Mouse (Mus musculus) limb, embryonic 12.5 days (tissue): Measurements from ENCODE around the gene Olfr801. TPM values are rescaled to one million over a fixed set of nuclear protein-coding genes. Genes with fewer than 3 reads are reported as not detected.

ENCODE experiments used
- ATAC-seq: fragments of 200-750 bp; cut with Nextera tagmentation; 2 replicates; pipeline ENCODE4 v1.8.0; 2017; ENCODE audit warnings: low read depth, moderate TSS enrichment; ENCODE audit not compliant: insufficient number of reproducible peaks, insufficient read depth, low FRiP score, low TSS enrichment
- H3K27ac ChIP-seq: fragments of 300-500 bp; sonication (generic); 2 replicates; pipeline ENCODE4 v1.5.1; 2016; ENCODE audit warnings: mild to moderate bottlenecking, moderate library complexity
- H3K27me3 ChIP-seq: fragments of 300-500 bp; sonication (generic); 2 replicates; pipeline ENCODE4 v1.6.1; 2016; ENCODE audit warnings: mild to moderate bottlenecking, moderate library complexity
- H3K36me3 ChIP-seq: fragments of 300-500 bp; sonication (generic); 2 replicates; pipeline ENCODE4 v1.6.1; 2016; ENCODE audit warnings: mild to moderate bottlenecking, moderate library complexity
- H3K4me1 ChIP-seq: fragments of 300-500 bp; sonication (generic); replicated peaks from 2 replicates; pipeline ENCODE4 v1.6.1; 2016
- H3K4me2 ChIP-seq: fragments of 300-500 bp; sonication (generic); 2 replicates; pipeline ENCODE4 v1.6.1; 2016; ENCODE audit warnings: mild to moderate bottlenecking, moderate library complexity
- H3K4me3 ChIP-seq: fragments of 300-500 bp; sonication (generic); replicated peaks from 2 replicates; pipeline ENCODE4 v1.5.1; 2016; ENCODE audit warnings: mild to moderate bottlenecking
- H3K9ac ChIP-seq: fragments of 300-500 bp; sonication (generic); replicated peaks from 2 replicates; pipeline ENCODE4 v1.6.1; 2016; ENCODE audit warnings: mild to moderate bottlenecking, moderate library complexity
- H3K9me3 ChIP-seq: fragments of 300-500 bp; sonication (generic); 2 replicates; pipeline ENCODE4 v1.6.1; 2016; ENCODE audit warnings: mild to moderate bottlenecking, moderate library complexity
- WGBS: fragments of 180-500 bp; shearing (Covaris S2); methylation state at CpG from one replicate; pipeline ENCODE4 v1.1.7; 2016; 5-methylcytosine and 5-hydroxymethylcytosine counted together
- polyA plus RNA-seq: library from polyadenylated mRNA; unstranded; fragments of >200 nt; fragmentation: Nextera tagmentation; extraction: Ambion mirVana; gene quantifications from 2 replicates; pipeline ENCODE4 v1.2.1, GENCODE M21; 2016

Gene Olfr801
- polyA plus RNA-seq: not detected in 2 replicates

DNA sequence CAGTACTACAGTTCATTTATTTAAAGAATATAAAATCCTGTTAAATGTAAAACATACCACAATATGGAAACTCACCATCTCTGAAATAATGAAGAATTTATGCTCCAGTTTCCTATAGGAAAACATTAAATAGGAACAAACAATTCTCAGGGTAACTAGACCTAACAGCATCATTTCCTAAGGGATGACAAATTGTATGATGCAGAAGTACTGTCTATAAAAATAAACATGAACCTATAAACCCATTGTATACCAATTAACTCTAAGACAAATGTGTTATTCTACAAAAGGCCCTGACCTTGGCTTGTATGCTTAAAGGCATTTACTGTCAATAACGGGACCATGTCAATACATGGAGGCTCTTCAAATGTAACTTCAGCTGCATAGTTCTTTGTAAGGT, at the start of gene Olfr801:
Gene Olfr801, minus strand, starts transcription at position 101 of the 400 bp plus-strand sequence.
- Histone ChIP-seq H3K27me3 (no peaks in the 10 kb centered on the region), H3K9ac (no peak within 1 kb of the TSS), H3K27ac (no peak within 1 kb of the TSS), H3K4me3 (no peak within 1 kb of the TSS), H3K36me3 (no peaks in the 10 kb centered on the region), H3K9me3 (no peaks in the 10 kb centered on the region), H3K4me1 (no peaks in the 10 kb centered on the region), H3K4me2 (no peak within 1 kb of the TSS)
- WGBS: 85% methylated on average over 1 of the region's 1 CpGs
- no peak for ATAC-seq

DNA sequence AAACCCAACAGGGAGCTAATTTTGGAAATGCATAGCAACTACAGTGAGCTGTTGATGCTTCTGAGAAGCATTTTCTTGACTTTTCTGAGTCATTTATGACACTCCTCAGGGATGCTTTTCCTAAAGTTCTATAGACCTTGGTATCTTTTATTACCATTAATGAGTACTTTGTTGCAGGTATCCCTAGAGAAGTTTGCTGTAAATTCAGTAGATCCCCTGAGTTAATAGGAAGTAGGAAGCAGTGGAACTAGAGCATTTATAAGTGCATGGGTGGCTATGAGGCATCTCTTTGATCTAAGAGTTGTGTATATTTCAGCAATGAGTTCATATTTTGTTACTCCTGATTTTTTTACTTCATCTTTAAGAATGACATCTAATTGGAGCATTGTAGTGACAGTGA, 29.2 kb upstream of the Olfr801 start, which contains the start of gene Olfr804:
Gene Olfr804, plus strand, starts transcription at position 301 of the 400 bp plus-strand sequence.
- Histone ChIP-seq H3K9ac (no peak within 1 kb of the TSS), H3K4me2 (no peak within 1 kb of the TSS)
- no peak for ATAC-seq

DNA sequence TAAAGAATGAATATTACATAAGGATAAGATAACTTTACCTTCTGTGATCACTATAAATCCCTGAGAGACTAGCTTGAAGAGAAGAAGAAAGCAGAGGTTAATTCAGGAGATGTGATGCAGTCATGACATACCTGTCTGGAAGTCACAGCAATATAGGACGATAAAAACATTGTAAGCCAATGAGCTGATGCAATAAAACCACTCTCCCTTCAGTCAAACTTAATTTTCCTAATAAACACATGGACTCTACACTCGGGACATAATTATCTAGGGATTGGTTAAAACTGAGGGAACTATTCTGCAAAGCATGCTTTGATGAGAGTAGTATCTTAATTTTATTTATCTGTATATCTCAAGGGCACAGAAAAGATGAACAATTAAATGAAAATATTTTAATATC, 20.5 kb upstream of the Olfr801 start, which contains the start of gene Olfr803:
Gene Olfr803, minus strand, starts transcription at position 101 of the 400 bp plus-strand sequence.
- WGBS: 77% methylated on average over 2 of the region's 2 CpGs
- Histone ChIP-seq H3K9me3 (no peaks in the 10 kb centered on the region), H3K4me3 (no peak within 1 kb of the TSS), H3K4me1 (no peaks in the 10 kb centered on the region), H3K4me2 (no peak within 1 kb of the TSS), H3K27ac (no peak within 1 kb of the TSS), H3K9ac (no peak within 1 kb of the TSS), H3K27me3 (no peaks in the 10 kb centered on the region), H3K36me3 (no peaks in the 10 kb centered on the region)
- ATAC-seq: no peak

More for the DNA sequence above, 29.2 kb upstream of the Olfr801 start, which contains the start of gene Olfr804:
- no peaks in the 10 kb centered on the region for H3K27me3 ChIP-seq
- H3K36me3 ChIP-seq: no peaks in the 10 kb centered on the region
- no peaks in the 10 kb centered on the region for H3K9me3 ChIP-seq
- H3K27ac ChIP-seq: no peak within 1 kb of the TSS
- no peaks in the 10 kb centered on the region for H3K4me1 ChIP-seq
- H3K4me3 ChIP-seq: no peak within 1 kb of the TSS

DNA sequence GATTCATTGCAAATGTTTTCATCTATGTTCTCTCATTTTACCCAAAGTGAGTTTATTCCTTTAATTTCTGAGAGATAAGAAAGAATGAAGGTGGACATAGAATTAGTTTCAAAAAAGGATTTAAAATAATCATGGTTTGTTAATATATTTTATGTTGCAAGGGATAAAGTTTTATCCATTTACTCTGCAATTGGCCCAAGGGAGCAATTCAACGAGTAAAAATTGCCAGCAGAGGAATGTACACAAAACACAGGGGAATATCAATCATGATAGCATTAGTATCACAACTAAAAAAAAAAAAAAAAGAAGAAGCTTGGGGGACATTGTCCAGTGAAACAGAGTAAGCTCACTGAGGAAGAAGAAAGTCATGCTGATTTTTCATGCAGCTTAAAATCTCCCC, 14.4 kb upstream of the Olfr801 start, which contains the start of gene Olfr802:
Gene Olfr802, minus strand, starts transcription at position 101 of the 400 bp plus-strand sequence.
- Histone ChIP-seq H3K27ac (no peak within 1 kb of the TSS), H3K36me3 (no peaks in the 10 kb centered on the region), H3K27me3 (no peaks in the 10 kb centered on the region), H3K9ac (no peak within 1 kb of the TSS), H3K4me2 (no peak within 1 kb of the TSS), H3K4me3 (no peak within 1 kb of the TSS), H3K9me3 (no peaks in the 10 kb centered on the region), H3K4me1 (no peaks in the 10 kb centered on the region)
- 65% methylated on average over 1 of the region's 1 CpGs for WGBS
- ATAC-seq: no peak

DNA sequence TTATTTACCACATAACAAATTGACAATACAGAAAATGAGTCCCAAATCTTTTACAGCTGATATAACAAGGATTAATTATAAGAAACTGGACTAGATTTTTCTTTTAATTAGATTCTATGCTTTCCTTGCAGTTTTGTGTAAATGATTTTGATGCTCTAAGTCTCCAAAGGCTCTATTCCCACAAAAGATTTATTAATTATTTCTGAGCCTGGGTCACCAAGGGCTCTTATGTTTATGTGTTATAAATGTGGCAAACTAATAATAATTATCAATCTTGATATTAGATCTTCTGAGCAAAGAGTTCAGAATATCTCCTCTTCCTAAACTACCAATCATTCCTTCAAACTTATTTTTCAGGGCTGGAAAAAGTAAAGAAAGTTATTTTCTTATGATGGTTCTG, 16.3 kb downstream of the Olfr801 start, which contains the start of gene Olfr800:
Gene Olfr800, plus strand, starts transcription at position 301 of the 400 bp plus-strand sequence.
- Histone ChIP-seq H3K36me3 (no peaks in the 10 kb centered on the region), H3K27me3 (no peaks in the 10 kb centered on the region), H3K4me2 (no peak within 1 kb of the TSS), H3K9me3 (no peaks in the 10 kb centered on the region), H3K4me3 (no peak within 1 kb of the TSS), H3K9ac (no peak within 1 kb of the TSS), H3K27ac (no peak within 1 kb of the TSS), H3K4me1 (no peaks in the 10 kb centered on the region)
- no peak for ATAC-seq

DNA sequence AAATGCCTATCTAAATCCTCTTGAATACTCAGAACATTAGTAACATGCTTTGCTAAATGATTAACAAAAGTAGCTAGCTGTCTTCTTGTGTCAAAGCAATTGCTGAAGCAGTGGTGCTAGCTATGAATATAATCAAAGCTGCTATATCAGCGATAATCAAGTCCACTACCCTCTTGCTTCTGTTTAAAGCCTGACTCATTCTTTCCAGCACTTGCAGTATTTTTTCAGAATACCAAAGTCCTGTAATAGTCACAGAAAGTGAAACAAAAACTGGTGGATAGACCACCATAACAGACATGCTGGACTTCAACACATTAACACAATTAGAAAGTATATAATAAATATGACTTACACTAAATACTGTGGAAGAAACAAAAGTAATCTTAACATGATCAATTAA, 21.9 kb downstream of the Olfr801 start:
- H3K4me1 ChIP-seq: no peaks in the 10 kb centered on the region
- ATAC-seq: no peak
- WGBS: 84% methylated on average over 1 of the region's 1 CpGs
- no peaks in the 10 kb centered on the region for H3K36me3 ChIP-seq
- H3K4me2 ChIP-seq: no peak overlapping the region
- no peak overlapping the region for H3K4me3 ChIP-seq
- no peaks in the 10 kb centered on the region for H3K9me3 ChIP-seq
- no peak overlapping the region for H3K9ac ChIP-seq
- H3K27ac ChIP-seq: no peak overlapping the region
- no peaks in the 10 kb centered on the region for H3K27me3 ChIP-seq

DNA sequence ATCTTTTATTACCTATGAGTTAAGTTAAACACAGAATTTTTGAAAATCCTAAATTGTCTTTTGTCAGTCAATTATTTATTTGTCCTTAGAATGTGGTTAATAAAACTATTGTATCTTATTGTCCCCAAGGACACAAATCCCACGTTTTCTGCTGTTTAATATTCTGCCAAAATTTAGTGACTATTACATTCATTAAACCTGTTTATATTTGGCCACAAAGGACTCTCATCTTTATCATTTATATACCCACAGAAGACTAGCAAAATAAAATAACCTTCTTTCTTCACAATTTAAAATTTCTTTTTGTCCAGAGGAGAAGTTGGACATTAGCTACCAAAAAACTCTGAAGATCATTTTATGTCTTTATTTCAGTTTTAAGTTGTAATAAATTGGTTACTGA, 36.5 kb downstream of the Olfr801 start, which contains the start of gene Olfr799:
Gene Olfr799, plus strand, starts transcription at position 301 of the 400 bp plus-strand sequence.
- Histone ChIP-seq H3K9me3 (no peaks in the 10 kb centered on the region), H3K4me3 (no peak within 1 kb of the TSS), H3K4me2 (no peak within 1 kb of the TSS), H3K36me3 (no peaks in the 10 kb centered on the region), H3K9ac (no peak within 1 kb of the TSS), H3K4me1 (no peaks in the 10 kb centered on the region), H3K27me3 (no peaks in the 10 kb centered on the region), H3K27ac (no peak within 1 kb of the TSS)
- no peak for ATAC-seq
- 24% methylated on average over 1 of the region's 1 CpGs for WGBS

DNA sequence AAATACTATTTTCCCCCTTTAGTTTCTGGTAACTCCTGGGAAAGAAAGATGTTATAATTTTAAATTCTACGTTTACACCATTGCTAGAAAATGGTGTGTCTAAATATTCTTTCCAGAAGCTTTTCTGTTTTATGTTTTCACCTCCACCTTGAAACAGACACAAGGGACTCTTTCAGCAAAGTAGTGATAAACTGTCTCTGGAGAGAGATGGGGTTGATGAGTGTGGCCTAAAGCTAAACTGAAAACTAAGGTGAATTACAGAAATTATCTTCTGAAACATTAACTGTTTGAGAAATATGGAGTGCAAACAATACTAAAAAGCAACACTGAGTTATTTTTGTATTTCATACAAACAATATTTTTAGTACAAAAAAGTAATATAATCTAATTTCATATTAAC, 45.8 kb downstream of the Olfr801 start, which contains the start of gene Olfr798:
Gene Olfr798, minus strand, starts transcription at position 101 of the 400 bp plus-strand sequence.
- Histone ChIP-seq H3K9ac (no peak within 1 kb of the TSS), H3K9me3 (no peaks in the 10 kb centered on the region), H3K4me1 (no peaks in the 10 kb centered on the region), H3K4me3 (no peak within 1 kb of the TSS), H3K27ac (no peak within 1 kb of the TSS), H3K27me3 (no peaks in the 10 kb centered on the region), H3K4me2 (no peak within 1 kb of the TSS), H3K36me3 (no peaks in the 10 kb centered on the region)
- WGBS: 80% methylated on average over 1 of the region's 1 CpGs
- ATAC-seq: no peak

DNA sequence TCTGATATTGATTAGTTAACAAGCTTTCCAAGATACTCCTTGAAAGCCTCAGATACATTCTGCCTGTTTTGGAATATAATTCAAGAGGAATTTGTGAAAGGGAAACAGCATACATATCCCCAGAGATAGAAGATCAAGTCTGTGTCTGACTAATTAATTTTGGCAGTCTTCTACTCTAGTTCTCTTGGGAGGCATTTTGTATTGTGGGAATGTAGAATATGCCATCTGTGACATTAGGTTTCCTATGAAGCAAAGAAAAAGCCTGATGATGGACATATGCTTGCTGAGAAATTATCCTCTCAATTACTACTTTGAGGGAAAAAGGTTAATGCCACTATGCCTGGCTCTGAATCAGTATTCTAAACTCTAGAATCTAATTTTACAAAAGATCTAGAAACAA, 50.4 kb downstream of the Olfr801 start:
- H3K4me2 ChIP-seq: no peak overlapping the region
- H3K9ac ChIP-seq: no peak overlapping the region
- no peak overlapping the region for H3K4me3 ChIP-seq
- no peak for ATAC-seq
- H3K27me3 ChIP-seq: no peaks in the 10 kb centered on the region
- H3K36me3 ChIP-seq: no peaks in the 10 kb centered on the region
- H3K4me1 ChIP-seq: no peaks in the 10 kb centered on the region
- H3K9me3 ChIP-seq: no peaks in the 10 kb centered on the region
- no peak overlapping the region for H3K27ac ChIP-seq

DNA sequence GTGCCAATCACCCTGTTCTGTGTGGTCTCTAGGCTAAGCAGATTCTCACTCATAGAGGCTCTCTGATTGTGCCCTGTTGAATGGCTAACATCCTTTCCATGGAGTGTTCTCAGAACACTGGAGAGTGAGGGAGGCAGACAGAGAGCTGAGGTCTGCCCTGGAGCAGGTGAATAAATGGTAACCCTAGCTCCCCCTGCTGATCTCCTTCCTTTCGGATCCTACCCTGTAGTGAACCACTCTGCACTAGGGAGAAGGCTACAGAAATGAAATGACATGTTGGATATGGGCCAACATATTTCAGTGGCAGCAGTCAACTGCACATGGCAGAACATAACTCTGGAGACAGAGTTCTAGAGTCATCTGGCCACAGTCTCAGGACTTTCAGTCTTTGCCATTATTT, 51.9 kb downstream of the Olfr801 start:
- no peaks in the 10 kb centered on the region for H3K36me3 ChIP-seq
- H3K27me3 ChIP-seq: no peaks in the 10 kb centered on the region
- no peaks in the 10 kb centered on the region for H3K4me1 ChIP-seq
- no peak overlapping the region for H3K9ac ChIP-seq
- no peak overlapping the region for H3K4me2 ChIP-seq
- H3K9me3 ChIP-seq: no peaks in the 10 kb centered on the region
- H3K4me3 ChIP-seq: no peak overlapping the region
- no peak overlapping the region for H3K27ac ChIP-seq
- 39% methylated on average over 1 of the region's 1 CpGs for WGBS
- no peak for ATAC-seq
